Mouse (Mus musculus): ENCODE data around the gene Ntn4. TPM values are rescaled to one million over a fixed set of nuclear protein-coding genes. Genes with fewer than 3 reads are reported as not detected.
"Not testable (repeated sequence)": the region's sequence is repeated elsewhere in the genome, so short reads cannot be mapped to it uniquely, and the experiment has no call there.

Ntn4 gene
- polyA plus RNA-seq, 1 experiment from 2014 or later = 2.2 TPM

DNA sequence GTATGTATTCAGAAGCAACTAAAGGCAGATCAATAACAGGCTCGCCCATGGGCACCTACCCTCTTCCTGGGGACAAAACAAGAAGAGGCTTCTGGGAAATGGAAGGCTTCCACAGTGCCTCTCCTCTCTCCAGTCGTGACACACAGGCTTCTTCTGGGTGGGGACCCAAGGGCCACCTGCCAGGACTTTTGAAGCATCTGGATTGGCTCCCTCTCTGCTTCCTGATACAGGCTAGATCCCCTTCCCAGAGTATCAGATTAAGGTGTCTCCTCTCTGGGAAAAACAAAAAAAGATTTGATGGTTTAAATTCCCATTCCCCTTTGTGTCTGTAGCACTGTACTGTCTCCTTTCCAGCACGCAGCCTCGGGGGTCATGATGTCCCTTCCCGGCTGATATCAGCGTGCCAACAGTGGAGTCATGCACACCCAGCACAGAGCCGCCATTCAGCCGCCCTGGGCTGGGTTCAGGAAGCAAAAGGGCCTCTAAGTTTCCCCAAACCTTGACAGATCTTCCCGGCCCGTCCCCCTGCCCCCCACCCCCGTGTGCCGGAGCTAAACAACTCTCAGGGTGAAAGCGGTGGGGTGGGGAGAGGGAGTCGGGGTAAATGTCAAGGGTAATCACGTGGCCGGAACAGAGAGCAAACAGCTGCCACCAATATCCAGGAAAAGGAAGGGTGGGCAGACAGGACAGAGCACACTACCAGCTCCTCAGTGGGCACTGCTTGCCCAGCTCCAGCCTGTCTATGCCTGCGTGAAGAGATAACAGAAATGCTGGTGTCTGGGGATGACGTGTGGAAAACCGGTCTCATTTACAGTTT, 38.9 kb downstream of the Ntn4 start:
- peaks cover 38% of the 10 kb centered on the region for H3K4me1 ChIP-seq (replicated peaks)
- H3K27me3 ChIP-seq (ENCODE audit: insufficient read depth, poor library complexity, severe bottlenecking) = no peaks in the 10 kb centered on the region
- peaks cover 35% of the 10 kb centered on the region for H3K36me3 ChIP-seq
- peak overlapping the region; percentile 36 for H3K27ac ChIP-seq
- H3K9me3 ChIP-seq = peaks cover 7% of the 10 kb centered on the region; the same call in 1 of the 2 replicates
- WGBS = 51% methylated on average over 19 of the region's 19 CpGs
- no peak overlapping the region; the same call in 1 of the 2 replicates for H3K4me3 ChIP-seq
- DNase-seq (ENCODE audit: low spot score) = no peak

- no peak overlapping the region for H3K4me3 ChIP-seq
- peaks cover 30% of the 10 kb centered on the region for H3K36me3 ChIP-seq
- H3K27me3 ChIP-seq (ENCODE audit: insufficient read depth, poor library complexity, severe bottlenecking) = no peaks in the 10 kb centered on the region
- DNase-seq (ENCODE audit: low spot score) = no peak
- WGBS = 64% methylated on average over 6 of the region's 6 CpGs
- H3K27ac ChIP-seq = peak overlapping the region; percentile 67
- H3K9me3 ChIP-seq = no peaks in the 10 kb centered on the region
- H3K4me1 ChIP-seq (replicated peaks) = peaks cover 38% of the 10 kb centered on the region
Observed at GRCm38 (mm10) chr10:93680680-93681377, 40.3 kb downstream of the Ntn4 start.

DNA sequence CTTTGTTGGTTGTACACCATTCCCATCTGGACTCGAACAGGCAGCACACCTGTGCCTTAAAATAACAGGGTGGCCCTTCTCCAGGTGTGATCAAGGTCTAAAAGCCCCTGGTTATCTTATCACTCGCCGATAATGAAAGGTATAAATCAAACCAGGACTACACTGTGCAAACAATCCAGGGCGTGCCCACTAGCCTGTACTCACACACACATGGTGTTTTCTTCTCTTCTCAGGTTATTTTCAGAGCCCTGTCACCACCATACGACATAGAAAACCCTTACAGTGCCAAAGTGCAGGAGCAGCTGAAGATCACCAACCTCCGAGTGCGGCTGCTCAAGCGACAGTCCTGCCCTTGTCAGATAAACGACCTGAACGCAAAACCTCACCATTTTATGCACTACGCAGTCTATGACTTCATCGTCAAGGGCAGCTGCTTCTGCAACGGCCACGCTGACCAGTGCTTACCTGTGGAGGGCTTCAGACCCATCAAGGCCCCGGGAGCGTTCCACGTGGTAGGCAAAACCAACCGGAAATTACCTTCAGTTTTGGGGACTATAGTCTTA, 41.8 kb downstream of the Ntn4 start:
- peaks cover 33% of the 10 kb centered on the region for H3K36me3 ChIP-seq
- H3K9me3 ChIP-seq = no peaks in the 10 kb centered on the region
- peaks cover 38% of the 10 kb centered on the region for H3K4me1 ChIP-seq (replicated peaks)
- DNase-seq (ENCODE audit: low spot score) = no peak
- no peak overlapping the region for H3K4me3 ChIP-seq
- no peak overlapping the region for H3K27ac ChIP-seq
- H3K27me3 ChIP-seq (ENCODE audit: insufficient read depth, poor library complexity, severe bottlenecking) = no peaks in the 10 kb centered on the region
- WGBS = 90% methylated on average over 18 of the region's 18 CpGs

GRCm38 (mm10) chr10:93683185-93683584, 42.7 kb downstream of the Ntn4 start:
- no peak overlapping the region for H3K27ac ChIP-seq
- DNase-seq (ENCODE audit: low spot score) = no peak
- H3K36me3 ChIP-seq = peaks cover 38% of the 10 kb centered on the region
- H3K27me3 ChIP-seq (ENCODE audit: insufficient read depth, poor library complexity, severe bottlenecking) = no peaks in the 10 kb centered on the region
- H3K9me3 ChIP-seq = no peaks in the 10 kb centered on the region
- 90% methylated on average over 7 of the region's 7 CpGs for WGBS
- H3K4me1 ChIP-seq (replicated peaks) = peaks cover 35% of the 10 kb centered on the region
- no peak overlapping the region for H3K4me3 ChIP-seq

DNA sequence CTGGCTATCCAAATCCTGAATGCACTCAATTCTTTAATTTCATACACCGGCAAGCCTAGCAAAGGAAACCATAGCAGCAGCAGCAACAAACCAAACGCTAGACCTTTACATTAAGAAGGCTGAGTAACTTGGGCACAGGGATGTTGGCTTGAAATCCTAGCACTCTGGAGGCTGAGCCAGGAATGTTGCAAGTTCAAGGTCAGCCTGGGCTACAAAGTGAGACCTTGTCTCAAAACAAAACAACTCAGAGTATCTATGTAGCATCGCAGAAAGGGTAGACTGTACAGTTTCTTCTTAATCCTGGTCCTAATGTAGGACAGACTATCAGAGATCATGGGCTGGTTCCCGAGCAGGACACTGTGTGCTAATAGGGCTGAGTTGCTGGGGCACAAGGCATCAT, 43.4 kb downstream of the Ntn4 start:
- peaks cover 28% of the 10 kb centered on the region for H3K4me1 ChIP-seq (replicated peaks)
- no peaks in the 10 kb centered on the region for H3K27me3 ChIP-seq (ENCODE audit: insufficient read depth, poor library complexity, severe bottlenecking)
- no peaks in the 10 kb centered on the region for H3K9me3 ChIP-seq
- H3K4me3 ChIP-seq = no peak overlapping the region
- no peak overlapping the region for H3K27ac ChIP-seq
- 88% methylated on average over 4 of the region's 4 CpGs for WGBS
- DNase-seq (ENCODE audit: low spot score) = no peak
- H3K36me3 ChIP-seq = peaks cover 43% of the 10 kb centered on the region

DNA sequence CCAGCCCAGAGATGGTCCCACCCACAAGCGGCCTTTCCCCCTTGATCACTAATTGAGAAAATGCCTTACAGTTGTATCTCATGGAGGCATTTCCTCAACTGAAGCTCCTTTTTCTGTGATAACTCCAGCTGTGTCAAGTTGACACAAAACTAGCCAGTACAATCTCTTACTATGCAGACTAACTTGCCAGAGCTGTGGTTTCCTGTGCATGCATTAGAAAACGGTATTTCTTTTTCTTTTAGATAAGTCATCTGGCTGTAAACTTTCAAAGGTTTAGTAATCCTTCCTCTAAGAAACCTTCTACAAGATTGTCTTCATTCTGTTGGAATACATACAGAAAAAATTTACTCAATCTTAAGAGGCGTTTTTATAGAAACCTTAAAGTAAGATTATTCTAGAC, 44.9 kb downstream of the Ntn4 start:
- peaks cover 12% of the 10 kb centered on the region for H3K4me1 ChIP-seq (replicated peaks)
- H3K27me3 ChIP-seq (ENCODE audit: insufficient read depth, poor library complexity, severe bottlenecking); H3K27ac ChIP-seq; DNase-seq (ENCODE audit: low spot score); H3K4me3 ChIP-seq; H3K9me3 ChIP-seq: not testable (repeated sequence)
- 87% methylated on average over 3 of the region's 3 CpGs for WGBS
- H3K36me3 ChIP-seq = peaks cover 43% of the 10 kb centered on the region

GRCm38 (mm10) chr10:93686579-93686978, 46.1 kb downstream of the Ntn4 start:
- H3K4me3 ChIP-seq = no peak overlapping the region
- WGBS = 96% methylated on average over 6 of the region's 6 CpGs
- no peaks in the 10 kb centered on the region for H3K9me3 ChIP-seq
- no peaks in the 10 kb centered on the region for H3K27me3 ChIP-seq (ENCODE audit: insufficient read depth, poor library complexity, severe bottlenecking)
- H3K4me1 ChIP-seq (replicated peaks) = 0 out of 2 replicates have a peak, but pooled peaks cover under 1% of the 10 kb centered on the region
- no peak for DNase-seq (ENCODE audit: low spot score)
- no peak overlapping the region for H3K27ac ChIP-seq
- peaks cover 43% of the 10 kb centered on the region for H3K36me3 ChIP-seq

DNA sequence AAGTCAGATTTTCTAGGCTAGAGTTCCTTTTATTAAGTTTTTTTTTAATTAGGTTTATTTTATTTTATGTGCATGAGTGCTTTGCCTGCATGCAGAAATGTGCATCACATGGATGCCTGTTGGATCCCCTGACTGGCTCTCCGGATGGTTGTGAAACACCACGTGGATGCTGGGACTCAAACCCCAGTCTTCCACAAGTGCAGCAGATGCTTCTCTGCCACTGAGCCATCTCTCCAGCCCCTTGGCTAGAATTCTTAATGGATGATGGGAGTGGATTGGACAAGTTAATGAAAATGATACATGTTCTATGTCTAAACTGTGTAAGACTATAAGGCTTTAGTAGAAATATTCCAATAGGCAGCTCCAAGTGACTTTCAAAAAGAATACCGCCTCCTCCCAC, 47.3 kb downstream of the Ntn4 start:
- no peaks in the 10 kb centered on the region for H3K27me3 ChIP-seq (ENCODE audit: insufficient read depth, poor library complexity, severe bottlenecking)
- WGBS = 95% methylated on average over 3 of the region's 3 CpGs
- DNase-seq (ENCODE audit: low spot score) = no peak
- no peak overlapping the region for H3K27ac ChIP-seq
- no peaks in the 10 kb centered on the region for H3K9me3 ChIP-seq
- H3K4me3 ChIP-seq = no peak overlapping the region
- H3K4me1 ChIP-seq (replicated peaks) = no peaks in the 10 kb centered on the region
- H3K36me3 ChIP-seq = peaks cover 35% of the 10 kb centered on the region

GRCm38 (mm10) chr10:93688306-93689171, 48.1 kb downstream of the Ntn4 start:
- Histone ChIP-seq H3K27me3 (ENCODE audit: insufficient read depth, poor library complexity, severe bottlenecking) (no peaks in the 10 kb centered on the region), H3K4me3 (no peak overlapping the region), H3K27ac (no peak overlapping the region), H3K36me3 (peaks cover 27% of the 10 kb centered on the region), H3K9me3 (no peaks in the 10 kb centered on the region), H3K4me1 (replicated peaks) (no peaks in the 10 kb centered on the region)
- DNase-seq (ENCODE audit: low spot score) = no peak
- WGBS = 92% methylated on average over 26 of the region's 26 CpGs

DNA sequence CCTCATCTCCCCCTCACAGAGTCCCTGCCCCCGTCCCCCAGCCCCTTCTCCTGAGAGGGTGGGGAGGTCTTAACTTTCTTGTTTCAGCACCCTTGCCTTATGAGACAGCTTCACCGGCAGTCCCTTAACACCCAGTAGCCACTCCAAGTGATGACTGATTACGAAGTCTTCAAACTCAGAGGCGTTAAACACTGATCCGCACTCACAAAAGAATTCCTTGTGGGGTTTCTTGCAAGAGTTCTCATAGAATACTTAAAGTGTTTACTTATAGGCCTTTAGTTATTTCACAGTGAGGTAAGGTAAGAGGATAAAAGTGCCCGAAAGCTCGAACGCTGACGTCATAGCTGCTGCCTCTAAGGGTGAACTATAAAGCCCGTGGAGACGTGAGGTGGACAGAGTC, 50.9 kb downstream of the Ntn4 start:
- no peaks in the 10 kb centered on the region for H3K9me3 ChIP-seq
- no peak for DNase-seq (ENCODE audit: low spot score)
- WGBS = 68% methylated on average over 11 of the region's 11 CpGs
- no peak overlapping the region for H3K27ac ChIP-seq
- no peaks in the 10 kb centered on the region for H3K27me3 ChIP-seq (ENCODE audit: insufficient read depth, poor library complexity, severe bottlenecking)
- H3K4me1 ChIP-seq (replicated peaks) = peaks cover 3% of the 10 kb centered on the region; the same call in 1 of the 2 replicates
- peaks cover 13% of the 10 kb centered on the region; the same call in 1 of the 2 replicates for H3K36me3 ChIP-seq
- H3K4me3 ChIP-seq = no peak overlapping the region

DNA sequence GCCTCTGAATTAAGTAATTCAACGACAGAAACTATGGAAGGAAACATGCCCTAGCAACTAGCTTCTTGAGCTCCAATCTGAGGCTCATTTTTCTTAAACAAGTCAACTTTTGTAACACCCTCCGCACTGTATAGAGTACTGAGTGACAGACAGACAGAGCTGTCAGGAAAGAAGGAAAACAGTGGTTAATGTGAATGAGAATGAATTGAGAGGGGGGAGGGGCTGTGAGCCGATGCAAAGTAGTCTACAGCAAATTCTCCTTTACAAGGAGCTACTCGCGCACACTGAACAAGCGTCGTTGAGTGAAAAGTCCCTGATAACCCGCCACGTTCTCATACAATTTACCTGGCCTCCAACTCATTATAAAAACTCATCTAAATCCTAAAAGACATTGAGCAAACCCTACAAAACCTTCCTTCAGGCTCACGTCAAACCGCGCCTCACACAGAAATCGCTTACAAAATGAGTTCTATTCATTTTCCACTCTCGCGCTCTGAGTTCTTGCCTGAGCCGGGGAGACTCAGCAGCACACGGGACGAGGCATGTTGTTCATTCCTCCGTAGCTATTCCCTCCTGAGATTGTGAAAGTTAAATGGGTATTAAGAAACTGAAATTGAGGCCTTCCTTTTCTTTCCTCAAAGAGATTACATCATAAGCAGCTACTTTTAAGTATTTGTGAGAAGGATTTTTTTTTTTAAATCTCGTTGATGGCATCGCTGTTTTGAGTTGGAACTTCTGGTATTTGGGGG, 54.7 kb downstream of the Ntn4 start:
- no peaks in the 10 kb centered on the region for H3K36me3 ChIP-seq
- H3K9me3 ChIP-seq = no peaks in the 10 kb centered on the region
- no peak for DNase-seq (ENCODE audit: low spot score)
- H3K4me1 ChIP-seq (replicated peaks) = peaks cover 9% of the 10 kb centered on the region; the same call in 1 of the 2 replicates
- no peaks in the 10 kb centered on the region for H3K27me3 ChIP-seq (ENCODE audit: insufficient read depth, poor library complexity, severe bottlenecking)
- H3K4me3 ChIP-seq = no peak overlapping the region
- WGBS = 53% methylated on average over 21 of the region's 21 CpGs
- H3K27ac ChIP-seq = no peak overlapping the region

GRCm38 (mm10) chr10:93696001-93696400, 55.5 kb downstream of the Ntn4 start:
- WGBS = 93% methylated on average over 4 of the region's 4 CpGs
- no peak for DNase-seq (ENCODE audit: low spot score)
- Histone ChIP-seq H3K27ac (no peak overlapping the region), H3K27me3 (ENCODE audit: insufficient read depth, poor library complexity, severe bottlenecking) (no peaks in the 10 kb centered on the region), H3K4me1 (replicated peaks) (peaks cover 17% of the 10 kb centered on the region), H3K9me3 (no peaks in the 10 kb centered on the region), H3K36me3 (no peaks in the 10 kb centered on the region), H3K4me3 (no peak overlapping the region)
